Mouse (Mus musculus) liver, adult 2 months (tissue): Measurements from ENCODE around the gene Ccdc13.

ENCODE experiments used
- CTCF ChIP-seq: fragments of 200-500 bp; IDR thresholded peaks from 2 replicates; pipeline ENCODE4 v1.5.1; 2011; ENCODE audit warnings: low read depth, low read length, control low read depth
- POLR2A ChIP-seq: fragments of 200-500 bp; IDR thresholded peaks from 2 replicates; pipeline ENCODE4 v1.6.1; 2011; ENCODE audit warnings: low read length, control low read depth; ENCODE audit not compliant: insufficient read depth; ENCODE audit errors: extremely low read depth

DNA sequence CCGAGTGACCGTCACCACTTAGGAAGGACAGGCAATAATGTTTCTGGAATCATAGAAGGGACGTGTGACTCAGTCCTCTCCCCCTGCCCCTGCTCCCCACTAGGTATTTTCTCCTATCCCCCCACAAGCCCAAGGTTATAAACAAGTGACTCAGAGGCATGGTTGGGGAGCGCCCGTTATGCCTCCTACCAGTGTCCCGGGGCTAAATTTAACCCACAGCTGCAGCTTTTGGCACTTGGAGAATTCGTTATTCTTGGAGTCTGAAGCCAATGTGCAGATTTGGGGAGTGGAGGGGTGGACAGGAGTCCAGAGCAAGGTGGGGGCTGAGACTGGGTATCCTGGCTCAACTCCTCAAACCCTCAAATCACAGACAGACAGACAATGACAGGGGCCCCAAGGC lies 62.8 kb downstream of the Ccdc13 start:
- TF ChIP-seq POLR2A: no peak
- no peak for TF ChIP-seq CTCF
